Mouse (Mus musculus): ENCODE results near the gene Agxt2. TPM values are rescaled to one million over a fixed set of nuclear protein-coding genes. Genes with fewer than 3 reads are reported as not detected.

Gene Agxt2
- total and polyA plus RNA-seq, 3 experiments: 0.16 TPM; not detected in 2

- DNase-seq (ENCODE audit: low spot score): no peak
Measured at GRCm38 (mm10) chr15:10338606-10339005, 19.7 kb upstream of the Agxt2 start.

GRCm38 (mm10) chr15:10347044-10347443, 11.3 kb upstream of the Agxt2 start:
- ATAC-seq (ENCODE audit: extremely low read depth, insufficient number of reproducible peaks, low FRiP score, poor library complexity, severe bottlenecking): no peak
- H3K9me3 ChIP-seq (replicated peaks): no peaks in the 10 kb centered on the region
- TF ChIP-seq CTCF (IDR thresholded peaks at IDR 0.05; ENCODE audit: low read depth, low read length) (no peak), POLR2AphosphoS5 (IDR thresholded peaks at IDR 0.05; ENCODE audit: insufficient replicate concordance, low read depth, low read length) (no peak)
- 0 out of 2 replicates have a peak, but pooled peaks cover 3% of the 10 kb centered on the region for H3K4me1 ChIP-seq (ENCODE audit: insufficient read depth, low read depth, low read length)
- H3K27me3 ChIP-seq (ENCODE audit: insufficient read depth, low read length): no peaks in the 10 kb centered on the region
- H3K36me3 ChIP-seq (replicated peaks): no peaks in the 10 kb centered on the region
- no peak overlapping the region for H3K4me3 ChIP-seq (ENCODE audit: low read depth, low read length)
- no peak for DNase-seq (ENCODE audit: low spot score)

More at GRCm38 (mm10) chr15:10338606-10339005, 19.7 kb upstream of the Agxt2 start:
- Histone ChIP-seq H3K4me1 (ENCODE audit: insufficient read depth, low read depth, low read length) (no peaks in the 10 kb centered on the region), H3K9me3 (replicated peaks) (no peaks in the 10 kb centered on the region), H3K36me3 (replicated peaks) (no peaks in the 10 kb centered on the region), H3K4me3 (ENCODE audit: low read depth, low read length) (no peak overlapping the region), H3K27me3 (ENCODE audit: insufficient read depth, low read length) (no peaks in the 10 kb centered on the region)
- ATAC-seq (ENCODE audit: extremely low read depth, insufficient number of reproducible peaks, low FRiP score, poor library complexity, severe bottlenecking): no peak
- TF ChIP-seq TAL1 (conservative IDR thresholded peaks at IDR 0.05; ENCODE audit: low read depth, low read length): no peak
- no peak for TF ChIP-seq CTCF (IDR thresholded peaks at IDR 0.05; ENCODE audit: low read depth, low read length)
- TF ChIP-seq GATA1 (IDR thresholded peaks at IDR 0.05; ENCODE audit: borderline replicate concordance, low read length): no peak
- TF ChIP-seq POLR2AphosphoS5 (IDR thresholded peaks at IDR 0.05; ENCODE audit: insufficient replicate concordance, low read depth, low read length): no peak
- no peak for TF ChIP-seq GATA2 (IDR thresholded peaks at IDR 0.05; ENCODE audit: borderline replicate concordance, low read depth, low read length)

- H3K27me3 ChIP-seq (ENCODE audit: insufficient read depth, low read length): peaks cover 5% of the 10 kb centered on the region; the same call in 1 of the 2 replicates
- H3K9me3 ChIP-seq (replicated peaks): no peaks in the 10 kb centered on the region
- no peak for DNase-seq (ENCODE audit: low spot score)
- H3K4me3 ChIP-seq (ENCODE audit: low read depth, low read length): no peak overlapping the region
- no peaks in the 10 kb centered on the region for H3K36me3 ChIP-seq (replicated peaks)
- no peaks in the 10 kb centered on the region for H3K4me1 ChIP-seq (ENCODE audit: insufficient read depth, low read depth, low read length)
- TF ChIP-seq GATA1 (IDR thresholded peaks at IDR 0.05; ENCODE audit: borderline replicate concordance, low read length) (no peak), POLR2AphosphoS5 (IDR thresholded peaks at IDR 0.05; ENCODE audit: insufficient replicate concordance, low read depth, low read length) (no peak), GATA2 (IDR thresholded peaks at IDR 0.05; ENCODE audit: borderline replicate concordance, low read depth, low read length) (no peak), CTCF (IDR thresholded peaks at IDR 0.05; ENCODE audit: low read depth, low read length) (no peak), TAL1 (conservative IDR thresholded peaks at IDR 0.05; ENCODE audit: low read depth, low read length) (no peak)
- no peak for ATAC-seq (ENCODE audit: extremely low read depth, insufficient number of reproducible peaks, low FRiP score, poor library complexity, severe bottlenecking)
Measured at GRCm38 (mm10) chr15:10366331-10366730, 8.0 kb downstream of the Agxt2 start.

GRCm38 (mm10) chr15:10375404-10375803, 17.1 kb downstream of the Agxt2 start:
- no peaks in the 10 kb centered on the region for H3K4me1 ChIP-seq (ENCODE audit: insufficient read depth, low read depth, low read length)
- no peak for DNase-seq (ENCODE audit: low spot score)
- H3K4me3 ChIP-seq (ENCODE audit: low read depth, low read length): no peak overlapping the region
- H3K36me3 ChIP-seq (replicated peaks): no peaks in the 10 kb centered on the region
- H3K9me3 ChIP-seq (replicated peaks): no peaks in the 10 kb centered on the region
- no peak for ATAC-seq (ENCODE audit: extremely low read depth, insufficient number of reproducible peaks, low FRiP score, poor library complexity, severe bottlenecking)
- H3K27me3 ChIP-seq (ENCODE audit: insufficient read depth, low read length): no peaks in the 10 kb centered on the region
- TF ChIP-seq GATA1 (IDR thresholded peaks at IDR 0.05; ENCODE audit: borderline replicate concordance, low read length): no peak
- TF ChIP-seq POLR2AphosphoS5 (IDR thresholded peaks at IDR 0.05; ENCODE audit: insufficient replicate concordance, low read depth, low read length): no peak
- no peak for TF ChIP-seq CTCF (IDR thresholded peaks at IDR 0.05; ENCODE audit: low read depth, low read length)
- TF ChIP-seq TAL1 (conservative IDR thresholded peaks at IDR 0.05; ENCODE audit: low read depth, low read length): no peak
- no peak for TF ChIP-seq GATA2 (IDR thresholded peaks at IDR 0.05; ENCODE audit: borderline replicate concordance, low read depth, low read length)

GRCm38 (mm10) chr15:10378338-10378959, 20.1 kb downstream of the Agxt2 start:
- Histone ChIP-seq H3K27me3 (ENCODE audit: insufficient read depth, low read length) (no peaks in the 10 kb centered on the region), H3K36me3 (replicated peaks) (no peaks in the 10 kb centered on the region), H3K4me3 (ENCODE audit: low read depth, low read length) (no peak overlapping the region), H3K4me1 (ENCODE audit: insufficient read depth, low read depth, low read length) (no peaks in the 10 kb centered on the region), H3K9me3 (replicated peaks) (no peaks in the 10 kb centered on the region)
- ATAC-seq (ENCODE audit: extremely low read depth, insufficient number of reproducible peaks, low FRiP score, poor library complexity, severe bottlenecking) (no peak), DNase-seq (ENCODE audit: low spot score) (no peak)
- TF ChIP-seq GATA1 (IDR thresholded peaks at IDR 0.05; ENCODE audit: borderline replicate concordance, low read length) (no peak), CTCF (IDR thresholded peaks at IDR 0.05; ENCODE audit: low read depth, low read length) (no peak), TAL1 (conservative IDR thresholded peaks at IDR 0.05; ENCODE audit: low read depth, low read length) (no peak), GATA2 (IDR thresholded peaks at IDR 0.05; ENCODE audit: borderline replicate concordance, low read depth, low read length) (no peak), POLR2AphosphoS5 (IDR thresholded peaks at IDR 0.05; ENCODE audit: insufficient replicate concordance, low read depth, low read length) (no peak)

GRCm38 (mm10) chr15:10379757-10380458, 21.6 kb downstream of the Agxt2 start:
- H3K4me3 ChIP-seq (ENCODE audit: low read depth, low read length): no peak overlapping the region
- H3K4me1 ChIP-seq (ENCODE audit: insufficient read depth, low read depth, low read length): no peaks in the 10 kb centered on the region
- DNase-seq (ENCODE audit: low spot score) (no peak), ATAC-seq (ENCODE audit: extremely low read depth, insufficient number of reproducible peaks, low FRiP score, poor library complexity, severe bottlenecking) (no peak)
- H3K36me3 ChIP-seq (replicated peaks): no peaks in the 10 kb centered on the region
- H3K27me3 ChIP-seq (ENCODE audit: insufficient read depth, low read length): no peaks in the 10 kb centered on the region
- TF ChIP-seq CTCF (IDR thresholded peaks at IDR 0.05; ENCODE audit: low read depth, low read length): no peak
- no peaks in the 10 kb centered on the region for H3K9me3 ChIP-seq (replicated peaks)
